Mouse (Mus musculus) embryo, embryonic 11 days (tissue): ENCODE data around the gene Paqr8.

Experiments
- DNase-seq: peaks from one replicate; pipeline ENCODE4 v3.0.0-alpha.2; 2015

Gene Paqr8

DNA sequence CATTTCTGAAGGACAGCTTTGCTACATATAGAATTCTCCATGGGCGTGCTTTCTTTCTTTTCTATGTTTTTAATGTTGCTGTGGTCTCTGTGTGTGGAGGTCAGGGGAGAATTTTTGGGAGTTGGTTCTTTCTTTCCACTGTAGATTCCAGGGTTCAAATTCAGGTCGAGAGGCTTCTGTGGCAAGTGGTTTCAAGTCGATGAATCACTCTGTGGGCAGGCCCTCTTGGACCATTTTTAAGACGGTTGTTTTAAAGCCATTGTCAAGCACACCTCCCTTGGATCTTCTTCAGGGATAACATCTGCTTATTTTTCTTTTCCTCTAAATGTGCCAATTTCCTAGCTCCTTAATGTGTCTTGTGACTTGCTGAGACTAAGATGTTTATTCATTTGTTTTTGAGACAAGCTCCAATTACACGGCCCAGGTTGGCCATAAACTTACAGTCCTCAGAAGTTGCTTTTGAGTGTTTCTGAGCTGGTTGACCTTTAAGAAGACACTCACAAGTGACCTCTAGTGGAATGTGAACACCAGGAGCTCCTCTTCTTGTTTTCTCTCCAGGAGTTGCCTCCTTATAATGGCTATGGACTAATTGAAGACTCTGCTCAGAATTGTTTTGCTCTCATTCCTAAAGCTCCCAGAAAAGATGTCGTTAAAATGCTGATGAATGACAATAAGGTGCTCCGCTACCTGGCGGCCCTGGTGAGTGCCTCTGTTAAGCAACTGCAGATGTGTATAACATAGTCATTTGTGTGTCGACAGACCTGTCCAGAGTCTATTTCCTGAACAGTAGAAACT, 84.1 kb downstream of the Paqr8 start:
- DNase-seq, result no peak

DNA sequence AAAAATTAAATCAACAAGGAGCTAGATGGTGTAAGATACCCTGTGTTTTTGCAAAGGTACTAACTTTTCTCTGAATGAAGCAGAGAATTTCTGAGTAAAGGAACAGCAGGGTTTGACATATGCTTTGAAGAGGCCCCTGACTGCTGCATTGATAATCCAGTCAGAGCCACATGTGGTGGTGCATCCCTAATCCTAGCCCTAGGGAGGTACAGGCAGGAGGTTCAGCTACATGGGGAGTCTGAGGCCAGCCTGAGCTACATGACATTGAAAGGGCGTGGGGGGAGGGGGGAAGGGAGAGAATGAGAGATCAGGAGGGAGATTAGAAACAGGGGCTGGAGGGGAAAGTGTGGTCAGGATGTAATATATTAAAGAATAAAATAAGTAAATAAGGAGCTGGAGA, 90.1 kb downstream of the Paqr8 start:
- no peak for DNase-seq

DNA sequence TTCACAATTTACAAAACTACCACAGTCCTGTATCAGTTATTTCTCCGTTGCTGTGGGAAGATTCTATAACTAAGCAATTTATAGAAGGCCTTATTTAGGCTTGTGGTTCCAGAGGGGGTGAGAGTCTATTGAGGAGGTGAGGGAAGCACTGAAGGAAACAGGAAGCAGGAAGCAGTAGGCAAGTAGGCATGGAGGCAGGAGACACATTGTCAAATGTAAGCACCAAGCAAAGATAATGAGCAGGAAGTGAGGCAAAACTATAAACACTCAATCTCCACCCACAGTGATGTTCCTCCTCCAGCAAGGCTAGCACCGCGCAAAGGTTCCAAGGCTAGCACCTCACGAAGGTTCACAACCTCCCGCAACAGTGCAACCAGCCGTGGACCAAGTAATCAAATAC, 91.4 kb downstream of the Paqr8 start:
- no peak for DNase-seq

DNA sequence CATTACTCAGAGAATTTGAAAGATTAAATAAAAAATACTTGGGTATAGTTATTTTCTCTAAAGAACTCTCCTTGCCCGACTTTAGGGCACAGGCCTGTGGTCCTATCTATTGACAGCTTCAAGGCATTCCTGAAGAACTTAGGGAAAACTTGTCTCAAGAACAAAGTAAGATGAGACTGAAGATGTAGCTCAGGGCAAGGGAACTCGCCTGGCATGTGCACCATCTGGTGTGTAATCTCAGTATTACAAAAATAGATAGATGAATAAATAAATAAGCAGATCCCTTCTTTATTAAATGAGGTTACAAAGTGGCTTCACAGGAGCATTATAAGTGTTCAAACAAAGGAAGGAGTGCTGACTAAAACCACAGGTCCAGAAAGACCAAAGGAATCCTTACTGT, 93.7 kb downstream of the Paqr8 start:
- no peak for DNase-seq

DNA sequence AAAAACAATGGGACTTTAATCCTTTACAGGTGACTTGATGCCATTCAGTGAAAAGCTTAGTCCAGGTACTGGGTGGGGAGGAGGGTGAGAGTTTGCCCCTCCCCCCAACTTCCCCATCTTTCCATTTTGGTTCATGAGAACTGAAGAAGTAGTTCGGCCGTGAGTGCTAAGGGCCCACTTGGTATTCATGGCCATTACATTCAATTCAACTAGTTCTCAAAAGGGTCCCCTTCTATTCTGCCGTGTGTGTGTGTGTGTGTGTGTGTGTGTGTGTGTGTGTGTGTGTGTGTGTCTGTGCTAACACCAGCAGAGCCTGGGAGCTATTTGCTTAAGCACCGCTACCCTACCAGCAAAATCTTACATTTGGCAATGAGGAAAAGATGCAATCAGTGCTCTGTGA, 94.2 kb downstream of the Paqr8 start:
- no peak for DNase-seq

DNA sequence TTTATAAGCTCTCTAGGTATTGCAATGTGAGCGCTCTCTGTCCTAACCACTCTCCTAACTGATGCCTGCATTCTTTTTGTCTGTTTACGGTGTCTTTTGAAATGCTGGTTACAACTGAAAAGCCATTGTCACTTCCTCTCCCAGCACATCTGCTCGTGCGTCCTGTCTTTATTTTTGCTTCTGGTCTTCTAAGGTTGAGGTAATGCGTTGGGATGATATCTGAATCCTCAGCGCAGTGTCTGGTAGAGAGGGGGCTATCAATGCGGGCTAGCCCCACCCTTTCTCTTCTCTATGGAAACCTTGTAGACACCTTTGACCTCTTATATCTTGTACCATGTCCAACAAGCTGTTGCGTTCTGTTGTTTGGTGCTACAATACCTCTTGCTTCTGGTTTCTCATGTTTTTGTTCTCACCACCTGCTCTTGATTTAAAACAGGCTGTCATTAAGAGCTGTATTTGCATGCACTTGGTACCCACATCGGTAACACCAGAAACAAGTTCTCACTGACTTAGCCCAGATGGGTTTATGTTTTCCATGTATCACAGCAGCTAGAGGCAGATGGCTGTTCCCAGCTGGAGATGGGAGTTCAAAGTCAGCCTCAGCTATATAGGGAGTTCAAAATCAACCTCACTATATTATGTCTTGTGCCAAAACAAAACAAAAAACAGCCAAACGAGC, 96.1 kb downstream of the Paqr8 start:
- no peak for DNase-seq
